ENCODE assay signal across 8 mouse cellular contexts in the genomic region with DNA sequence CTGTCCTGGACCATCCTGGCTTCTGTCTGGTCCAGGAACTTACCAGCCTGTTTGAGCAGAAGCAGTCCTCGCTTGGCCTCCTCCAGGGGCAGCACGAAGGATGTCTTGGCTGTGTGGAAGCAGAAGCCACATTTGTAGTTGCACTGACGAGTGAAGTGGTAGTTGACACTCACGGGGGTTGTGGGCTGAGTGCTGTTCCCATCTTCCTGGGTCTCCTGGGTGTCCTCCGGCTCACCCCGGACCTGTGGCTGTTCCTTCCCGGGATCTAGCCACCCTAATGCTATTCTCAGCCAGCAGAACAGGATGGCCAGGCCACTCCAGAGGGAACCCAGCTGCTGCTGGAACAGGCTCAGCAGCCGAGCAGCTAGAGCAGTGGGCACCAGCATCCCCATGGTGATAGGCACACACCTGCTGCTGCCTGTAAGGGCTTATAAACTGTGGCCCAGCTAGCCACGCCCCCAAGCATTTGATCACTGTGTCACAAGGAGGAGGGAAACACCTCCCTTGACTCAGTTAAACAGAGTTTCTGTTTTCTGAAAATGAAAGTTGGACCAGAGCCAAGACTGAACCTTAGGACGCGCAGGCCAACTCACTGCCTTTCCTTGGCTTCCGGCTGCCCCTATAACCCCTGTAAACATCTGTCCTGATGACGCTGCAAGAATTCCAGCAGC. TPM values are rescaled to one million over a fixed set of nuclear protein-coding genes. Genes with fewer than 3 reads are reported as not detected.
A peak's percentile ranks its signal among the peaks of the same experiment; 100 is the strongest.
DNase-seq lines count a peak whose midpoint lies in the region; ATAC-seq and TF ChIP-seq lines count a peak whose summit lies in the region.

TSS of gene Rsad2 (minus strand) at position 425 of the 671 bp plus-strand sequence.

- no peak for TF ChIP-seq CTCF in brain, embryonic 14.5 days (IDR thresholded peaks at IDR 0.05; ENCODE audit: borderline replicate concordance, extremely low read depth, insufficient read depth, insufficient read length)

- no peak within 1 kb of the TSS for H3K4me3 ChIP-seq in midbrain, embryonic 11.5 days (ENCODE audit: low read depth, low read length)
- no peak within 1 kb of the TSS for H3K4me3 ChIP-seq in midbrain, embryonic 15.5 days
- no peak within 1 kb of the TSS for H3K4me3 ChIP-seq in liver, embryonic 11.5 days (ENCODE audit: low read depth, low read length)

- no peak for ATAC-seq in midbrain, embryonic 11.5 days (ENCODE audit: low FRiP score)
- ATAC-seq in midbrain, embryonic 15.5 days (replicated peaks) = no peak
- peak; percentile 53 for ATAC-seq in liver, embryonic 11.5 days (replicated peaks; ENCODE audit: low FRiP score)

- 65% methylated on average over 13 of the region's 13 CpGs for WGBS in midbrain, embryonic 11.5 days
- WGBS in midbrain, embryonic 15.5 days = 53% methylated on average over 13 of the region's 13 CpGs
- WGBS in liver, embryonic 11.5 days = 53% methylated on average over 13 of the region's 13 CpGs

- no peak within 1 kb of the TSS for H3K27ac ChIP-seq in midbrain, embryonic 11.5 days (ENCODE audit: low read depth, low read length)
- no peak within 1 kb of the TSS for H3K27ac ChIP-seq in midbrain, embryonic 15.5 days
- no peak within 1 kb of the TSS for H3K27ac ChIP-seq in liver, embryonic 11.5 days (ENCODE audit: low read depth, low read length)

- no peaks in the 10 kb centered on the region for H3K36me3 ChIP-seq in midbrain, embryonic 11.5 days (ENCODE audit: control insufficient read depth, insufficient read depth, low read length)
- H3K36me3 ChIP-seq in midbrain, embryonic 15.5 days (replicated peaks) = no peaks in the 10 kb centered on the region
- no peaks in the 10 kb centered on the region for H3K36me3 ChIP-seq in liver, embryonic 11.5 days (ENCODE audit: control insufficient read depth, insufficient read depth, low read length)

- H3K4me2 ChIP-seq in midbrain, embryonic 11.5 days = no peak within 1 kb of the TSS
- H3K4me2 ChIP-seq in midbrain, embryonic 15.5 days = no peak within 1 kb of the TSS
- H3K4me2 ChIP-seq in liver, embryonic 11.5 days = 0 out of 2 replicates have a peak within 1 kb of the TSS, but pooled peaks have one; percentile 13

- H3K27me3 ChIP-seq in midbrain, embryonic 11.5 days (ENCODE audit: control insufficient read depth, insufficient read depth, low read length) = no peaks in the 10 kb centered on the region
- no peaks in the 10 kb centered on the region for H3K27me3 ChIP-seq in midbrain, embryonic 15.5 days (replicated peaks)
- no peaks in the 10 kb centered on the region for H3K27me3 ChIP-seq in liver, embryonic 11.5 days (replicated peaks; ENCODE audit: control insufficient read depth, insufficient read depth, low read length)

- no peak for TF ChIP-seq POLR2A in brain, embryonic 14.5 days (IDR thresholded peaks at IDR 0.05; ENCODE audit: borderline replicate concordance, extremely low read depth, insufficient read depth, insufficient read length, poor library complexity, severe bottlenecking)

- H3K9ac ChIP-seq in midbrain, embryonic 11.5 days (ENCODE audit: low read length) = no peak within 1 kb of the TSS
- H3K9ac ChIP-seq in midbrain, embryonic 15.5 days = no peak within 1 kb of the TSS
- H3K9ac ChIP-seq in liver, embryonic 11.5 days (ENCODE audit: low read depth, low read length) = no peak within 1 kb of the TSS

- H3K9me3 ChIP-seq in midbrain, embryonic 11.5 days (ENCODE audit: control insufficient read depth, low read length) = no peaks in the 10 kb centered on the region
- no peaks in the 10 kb centered on the region for H3K9me3 ChIP-seq in midbrain, embryonic 15.5 days
- H3K9me3 ChIP-seq in liver, embryonic 11.5 days (ENCODE audit: control insufficient read depth, low read length) = no peaks in the 10 kb centered on the region

- H3K4me1 ChIP-seq in midbrain, embryonic 11.5 days (ENCODE audit: control insufficient read depth, insufficient read depth, low read length) = no peaks in the 10 kb centered on the region
- peaks cover 3% of the 10 kb centered on the region; the same call in 1 of the 2 replicates for H3K4me1 ChIP-seq in midbrain, embryonic 15.5 days
- peaks cover 13% of the 10 kb centered on the region for H3K4me1 ChIP-seq in liver, embryonic 11.5 days (replicated peaks; ENCODE audit: control insufficient read depth, insufficient read depth, low read length)

- DNase-seq in midbrain, embryonic 11.5 days (ENCODE audit: low spot score, missing footprints) = peak; percentile 54
- peak; percentile 71 for DNase-seq in brain, embryonic 14.5 days (ENCODE audit: low read depth)
- DNase-seq in gastrocnemius, postnatal 10 days = peak; percentile 57
- peak; percentile 97 for DNase-seq in induced T-regulatory cell, adult 2 months (ENCODE audit: low read depth)
- no peak for DNase-seq in liver, embryonic 11.5 days (ENCODE audit: low spot score)
- DNase-seq in neural tube, embryonic 10.5 days (ENCODE audit: extremely low spot score, low spot score) = peak; percentile 17
- peak; percentile 89 for DNase-seq in thymus, postnatal 25 days

RNA-seq across cellular contexts. Expression of gene Rsad2, which starts in this region (rescaled TPM):
- 0.14 and 0.18 TPM in 2 replicates for polyA plus RNA-seq in midbrain, embryonic 11.5 days (2014; fragmentation: Nextera tagmentation; extraction: Ambion mirVana)
- polyA plus RNA-seq in midbrain, embryonic 15.5 days (2015; fragmentation: Nextera tagmentation; extraction: Ambion mirVana) = 0.39 and 0.75 TPM in 2 replicates
- polyA plus RNA-seq in brain, embryonic 14.5 days (2012; rRNA removed) = 0.05 and 0.26 TPM in 2 replicates
- total RNA-seq in gastrocnemius, postnatal 10 days (2021) = 1 to 10 TPM in 1 of 2 experiments, under 1 TPM in 1; 0.92 to 1.4 TPM
- polyA plus RNA-seq in liver, embryonic 11.5 days (2014; fragmentation: Nextera tagmentation; extraction: Ambion mirVana) = 0.44 and 1.6 TPM in 2 replicates

Comparison
In these comparisons a context has a peak if more than half of its experiments do, and no peak if none do; other contexts are left out.
1. Peak in DNase-seq in midbrain, embryonic 11.5 days; RNA of the gene not detected or under 1 TPM.
2. Peak in DNase-seq in brain, embryonic 14.5 days; RNA of the gene not detected or under 1 TPM.